Mouse (Mus musculus): ENCODE data around the gene Rnf115. TPM values are rescaled to one million over a fixed set of nuclear protein-coding genes. Genes with fewer than 3 reads are reported as not detected.

The Rnf115 gene
- total RNA-seq, 1 experiment = 22.1 TPM

DNA sequence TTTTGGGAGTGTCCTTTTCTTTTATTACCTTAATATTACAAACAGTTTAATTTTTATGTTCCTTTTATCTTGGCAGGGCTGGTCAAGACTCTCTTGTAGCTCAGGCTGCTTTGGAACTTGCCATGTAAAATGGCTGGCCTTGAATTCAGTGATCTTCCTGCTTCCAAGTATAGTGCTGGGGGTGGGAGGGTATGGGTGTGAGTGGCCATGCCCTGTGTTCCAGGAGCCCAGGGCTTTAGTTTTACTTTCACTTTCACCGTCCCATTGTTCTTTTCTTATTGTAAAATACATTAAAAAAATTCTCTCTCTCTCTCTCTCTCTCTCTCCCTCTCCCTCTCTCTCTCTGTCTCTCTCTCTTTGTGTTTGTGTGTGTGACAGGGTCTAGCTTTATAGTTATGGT lies 37.1 kb downstream of the Rnf115 start:
- no peaks in the 10 kb centered on the region for H3K4me1 ChIP-seq (ENCODE audit: control insufficient read depth in 2 of 2, insufficient read depth in 2 of 2, low read length in 2 of 2, poor library complexity in 1 of 2)
- in situ Hi-C loops (cut with MboI; ENCODE audit: low sequenced_read_pairs in 2 of 2, unreplicated experiment in 2 of 2) = no loop called here
- 0 out of 2 replicates have a peak, but pooled peaks cover 5% of the 10 kb centered on the region for H3K9me3 ChIP-seq (ENCODE audit: control insufficient read depth, insufficient read depth, low read depth, low read length)
- no peak for DNase-seq (ENCODE audit: low read depth, low spot score)
- peaks cover 6% of the 10 kb centered on the region; the same call in 1 of the 2 replicates for H3K36me3 ChIP-seq (ENCODE audit: control insufficient read depth, insufficient read depth, low read length, poor library complexity, severe bottlenecking)
- H3K9ac ChIP-seq (ENCODE audit: insufficient read depth, low read depth, low read length, poor library complexity, severe bottlenecking) = no peak overlapping the region
- TF ChIP-seq ZC3H11A (IDR thresholded peaks at IDR 0.05; ENCODE audit: borderline replicate concordance, low read depth, low read length) (no peak), ZNF384 (IDR thresholded peaks at IDR 0.05; ENCODE audit: low read depth, low read length) (no peak), HCFC1 (IDR thresholded peaks at IDR 0.05; ENCODE audit: borderline replicate concordance, insufficient read depth, low read length) (no peak), MAFK (IDR thresholded peaks at IDR 0.05; ENCODE audit: insufficient read depth, low read depth, low read length) (no peak), CHD2 (IDR thresholded peaks at IDR 0.05; ENCODE audit: low read depth, low read length) (no peak)
- no peak overlapping the region for H3K27ac ChIP-seq (ENCODE audit: insufficient read depth, low read depth, low read length, poor library complexity, severe bottlenecking)
- no peak overlapping the region for H3K4me3 ChIP-seq (ENCODE audit: insufficient read depth in 1 of 2, low read depth in 1 of 2, low read length in 2 of 2, poor library complexity in 1 of 2, severe bottlenecking in 1 of 2)

DNA sequence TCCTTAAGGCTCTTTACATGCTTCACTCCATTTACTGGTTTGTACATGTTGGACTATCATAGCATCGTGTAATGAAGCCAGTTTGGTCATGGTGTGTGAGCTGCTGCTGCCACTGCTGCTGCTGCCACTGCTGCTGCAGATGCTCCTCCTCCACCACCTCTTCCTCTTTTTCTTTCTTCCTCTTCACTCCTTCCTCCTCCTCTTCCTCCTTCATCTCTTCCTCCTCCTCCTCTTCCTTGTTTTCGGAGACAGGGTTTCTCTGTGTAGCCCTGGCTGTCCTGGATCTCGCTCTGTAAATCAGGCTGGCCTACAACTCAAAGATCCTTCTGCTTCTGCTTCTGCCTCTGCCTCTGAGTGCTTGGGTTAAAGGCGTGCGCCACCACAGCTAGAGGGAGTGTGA lies 42.5 kb downstream of the Rnf115 start:
- Histone ChIP-seq H3K27ac (ENCODE audit: insufficient read depth, low read depth, low read length, poor library complexity, severe bottlenecking) (no peak overlapping the region), H3K36me3 (ENCODE audit: control insufficient read depth, insufficient read depth, low read length, poor library complexity, severe bottlenecking) (no peaks in the 10 kb centered on the region), H3K4me1 (ENCODE audit: control insufficient read depth in 2 of 2, insufficient read depth in 2 of 2, low read length in 2 of 2, poor library complexity in 1 of 2) (no peaks in the 10 kb centered on the region; a peak in 1 of 4 replicates), H3K4me3 (ENCODE audit: insufficient read depth in 1 of 2, low read depth in 1 of 2, low read length in 2 of 2, poor library complexity in 1 of 2, severe bottlenecking in 1 of 2) (no peak overlapping the region), H3K9me3 (ENCODE audit: control insufficient read depth, insufficient read depth, low read depth, low read length) (no peaks in the 10 kb centered on the region), H3K9ac (ENCODE audit: insufficient read depth, low read depth, low read length, poor library complexity, severe bottlenecking) (no peak overlapping the region)
- no peak for DNase-seq (ENCODE audit: low read depth, low spot score)
- TF ChIP-seq MAFK (IDR thresholded peaks at IDR 0.05; ENCODE audit: insufficient read depth, low read depth, low read length) (no peak), CHD2 (IDR thresholded peaks at IDR 0.05; ENCODE audit: low read depth, low read length) (no peak), HCFC1 (IDR thresholded peaks at IDR 0.05; ENCODE audit: borderline replicate concordance, insufficient read depth, low read length) (no peak), ZC3H11A (IDR thresholded peaks at IDR 0.05; ENCODE audit: borderline replicate concordance, low read depth, low read length) (no peak), ZNF384 (IDR thresholded peaks at IDR 0.05; ENCODE audit: low read depth, low read length) (no peak)
- in situ Hi-C loops (cut with MboI; ENCODE audit: low sequenced_read_pairs in 2 of 2, unreplicated experiment in 2 of 2) = no loop called here

DNA sequence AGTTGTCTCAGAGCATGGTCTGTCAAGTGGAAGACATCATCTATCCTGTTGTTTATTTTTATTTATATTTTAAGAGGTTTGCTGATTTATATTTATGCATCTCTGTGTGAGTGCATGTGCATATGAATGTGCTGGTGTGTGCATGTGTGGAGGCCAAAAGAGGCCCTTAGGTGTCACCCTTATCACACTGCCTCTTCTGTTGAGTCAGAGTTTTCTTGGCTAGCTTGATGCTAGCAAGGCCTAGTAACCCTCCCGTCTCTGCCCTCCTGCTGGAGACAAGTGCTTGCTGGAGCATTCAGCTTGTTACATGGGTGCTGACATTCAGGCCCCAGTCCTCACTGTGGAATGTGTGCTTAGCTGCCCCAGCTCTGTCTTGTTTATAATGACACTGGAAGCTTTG lies 45.5 kb downstream of the Rnf115 start:
- in situ Hi-C loops (cut with MboI; ENCODE audit: low sequenced_read_pairs in 2 of 2, unreplicated experiment in 2 of 2) = no loop called here
- H3K4me1 ChIP-seq (ENCODE audit: control insufficient read depth in 2 of 2, insufficient read depth in 2 of 2, low read length in 2 of 2, poor library complexity in 1 of 2) = no peaks in the 10 kb centered on the region; a peak in 1 of 4 replicates
- TF ChIP-seq CHD2 (IDR thresholded peaks at IDR 0.05; ENCODE audit: low read depth, low read length) = no peak
- no peak for TF ChIP-seq ZC3H11A (IDR thresholded peaks at IDR 0.05; ENCODE audit: borderline replicate concordance, low read depth, low read length)
- no peak for TF ChIP-seq MAFK (IDR thresholded peaks at IDR 0.05; ENCODE audit: insufficient read depth, low read depth, low read length)
- TF ChIP-seq HCFC1 (IDR thresholded peaks at IDR 0.05; ENCODE audit: borderline replicate concordance, insufficient read depth, low read length) = no peak
- TF ChIP-seq ZNF384 (IDR thresholded peaks at IDR 0.05; ENCODE audit: low read depth, low read length) = no peak
- no peaks in the 10 kb centered on the region for H3K9me3 ChIP-seq (ENCODE audit: control insufficient read depth, insufficient read depth, low read depth, low read length)
- no peak for DNase-seq (ENCODE audit: low read depth, low spot score)
- no peaks in the 10 kb centered on the region for H3K36me3 ChIP-seq (ENCODE audit: control insufficient read depth, insufficient read depth, low read length, poor library complexity, severe bottlenecking)
- no peak overlapping the region for H3K4me3 ChIP-seq (ENCODE audit: insufficient read depth in 1 of 2, low read depth in 1 of 2, low read length in 2 of 2, poor library complexity in 1 of 2, severe bottlenecking in 1 of 2)
- H3K27ac ChIP-seq (ENCODE audit: insufficient read depth, low read depth, low read length, poor library complexity, severe bottlenecking) = no peak overlapping the region
- H3K9ac ChIP-seq (ENCODE audit: insufficient read depth, low read depth, low read length, poor library complexity, severe bottlenecking) = no peak overlapping the region

DNA sequence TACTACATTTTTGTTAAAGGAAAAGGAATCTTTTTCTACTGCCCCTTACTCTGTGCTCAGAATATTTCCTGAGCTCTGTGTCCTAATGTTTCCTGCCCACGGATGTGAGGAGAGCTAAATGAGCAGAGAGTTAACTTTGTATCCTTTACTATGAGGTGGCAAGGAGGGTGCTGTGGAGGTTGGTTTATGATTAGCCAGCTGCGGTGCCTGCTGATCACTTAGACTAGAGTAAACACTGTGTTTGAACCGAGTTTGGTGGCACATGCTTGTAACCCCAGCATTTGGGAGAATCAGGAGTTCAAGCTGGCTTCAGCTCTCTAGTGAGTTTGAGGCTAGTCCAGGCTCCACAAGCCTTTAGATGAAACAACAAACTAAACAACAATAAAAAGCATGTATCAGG lies 49.7 kb downstream of the Rnf115 start:
- Histone ChIP-seq H3K9me3 (ENCODE audit: control insufficient read depth, insufficient read depth, low read depth, low read length) (no peaks in the 10 kb centered on the region), H3K9ac (ENCODE audit: insufficient read depth, low read depth, low read length, poor library complexity, severe bottlenecking) (no peak overlapping the region), H3K36me3 (ENCODE audit: control insufficient read depth, insufficient read depth, low read length, poor library complexity, severe bottlenecking) (no peaks in the 10 kb centered on the region), H3K27ac (ENCODE audit: insufficient read depth, low read depth, low read length, poor library complexity, severe bottlenecking) (no peak overlapping the region), H3K4me3 (ENCODE audit: insufficient read depth in 1 of 2, low read depth in 1 of 2, low read length in 2 of 2, poor library complexity in 1 of 2, severe bottlenecking in 1 of 2) (no peak overlapping the region), H3K4me1 (ENCODE audit: control insufficient read depth in 2 of 2, insufficient read depth in 2 of 2, low read length in 2 of 2, poor library complexity in 1 of 2) (no peaks in the 10 kb centered on the region; a peak in 1 of 4 replicates)
- TF ChIP-seq CHD2 (IDR thresholded peaks at IDR 0.05; ENCODE audit: low read depth, low read length) (no peak), MAFK (IDR thresholded peaks at IDR 0.05; ENCODE audit: insufficient read depth, low read depth, low read length) (no peak), ZC3H11A (IDR thresholded peaks at IDR 0.05; ENCODE audit: borderline replicate concordance, low read depth, low read length) (no peak), ZNF384 (IDR thresholded peaks at IDR 0.05; ENCODE audit: low read depth, low read length) (no peak), HCFC1 (IDR thresholded peaks at IDR 0.05; ENCODE audit: borderline replicate concordance, insufficient read depth, low read length) (no peak)
- DNase-seq (ENCODE audit: low read depth, low spot score) = no peak
- in situ Hi-C loops (cut with MboI; ENCODE audit: low sequenced_read_pairs in 2 of 2, unreplicated experiment in 2 of 2) = no loop called here

DNA sequence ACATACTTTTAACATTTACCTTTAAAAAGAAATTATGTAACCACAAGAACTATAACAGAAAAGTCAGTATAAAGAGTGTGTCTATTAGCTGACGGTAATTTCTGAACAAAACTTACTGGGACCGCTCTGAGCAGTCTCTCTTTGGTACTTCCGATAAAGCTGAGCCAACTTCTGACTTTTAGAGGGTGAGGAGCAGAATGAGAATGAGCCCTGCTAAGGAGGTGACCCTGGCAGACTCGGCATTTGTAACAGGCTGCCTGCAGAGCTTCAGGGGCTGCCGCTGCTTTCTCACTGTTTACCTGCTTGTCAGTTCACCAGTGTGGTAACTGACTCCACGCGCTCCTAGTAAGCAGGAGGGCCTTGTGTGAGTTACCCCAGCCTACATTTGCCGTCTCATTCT lies 54.8 kb downstream of the Rnf115 start:
- in situ Hi-C loops (cut with MboI; ENCODE audit: low sequenced_read_pairs in 2 of 2, unreplicated experiment in 2 of 2) = no loop called here
- no peak for TF ChIP-seq MAFK (IDR thresholded peaks at IDR 0.05; ENCODE audit: insufficient read depth, low read depth, low read length)
- no peak for TF ChIP-seq ZNF384 (IDR thresholded peaks at IDR 0.05; ENCODE audit: low read depth, low read length)
- no peak for TF ChIP-seq ZC3H11A (IDR thresholded peaks at IDR 0.05; ENCODE audit: borderline replicate concordance, low read depth, low read length)
- no peak for TF ChIP-seq HCFC1 (IDR thresholded peaks at IDR 0.05; ENCODE audit: borderline replicate concordance, insufficient read depth, low read length)
- TF ChIP-seq CHD2 (IDR thresholded peaks at IDR 0.05; ENCODE audit: low read depth, low read length) = no peak
- no peak for DNase-seq (ENCODE audit: low read depth, low spot score)

More for the DNA sequence above, 54.8 kb downstream of the Rnf115 start:
- Histone ChIP-seq H3K4me1 (ENCODE audit: control insufficient read depth in 2 of 2, insufficient read depth in 2 of 2, low read length in 2 of 2, poor library complexity in 1 of 2) (no peaks in the 10 kb centered on the region), H3K36me3 (ENCODE audit: control insufficient read depth, insufficient read depth, low read length, poor library complexity, severe bottlenecking) (peaks cover 2% of the 10 kb centered on the region; the same call in 1 of the 2 replicates), H3K9me3 (ENCODE audit: control insufficient read depth, insufficient read depth, low read depth, low read length) (no peaks in the 10 kb centered on the region), H3K9ac (ENCODE audit: insufficient read depth, low read depth, low read length, poor library complexity, severe bottlenecking) (no peak overlapping the region), H3K4me3 (ENCODE audit: insufficient read depth in 1 of 2, low read depth in 1 of 2, low read length in 2 of 2, poor library complexity in 1 of 2, severe bottlenecking in 1 of 2) (no peak overlapping the region), H3K27ac (ENCODE audit: insufficient read depth, low read depth, low read length, poor library complexity, severe bottlenecking) (no peak overlapping the region)

Data from ES-E14 (cell line).